Mouse (Mus musculus): ENCODE data around the gene Gsto2. TPM values are rescaled to one million over a fixed set of nuclear protein-coding genes. Genes with fewer than 3 reads are reported as not detected.

Gsto2 gene
- polyA plus RNA-seq (2014; fragmentation: Illumina TruSeq; extraction: RNeasy Lipid Tissue Mini Kit (QIAGEN cat#74804)), result not detected

DNA sequence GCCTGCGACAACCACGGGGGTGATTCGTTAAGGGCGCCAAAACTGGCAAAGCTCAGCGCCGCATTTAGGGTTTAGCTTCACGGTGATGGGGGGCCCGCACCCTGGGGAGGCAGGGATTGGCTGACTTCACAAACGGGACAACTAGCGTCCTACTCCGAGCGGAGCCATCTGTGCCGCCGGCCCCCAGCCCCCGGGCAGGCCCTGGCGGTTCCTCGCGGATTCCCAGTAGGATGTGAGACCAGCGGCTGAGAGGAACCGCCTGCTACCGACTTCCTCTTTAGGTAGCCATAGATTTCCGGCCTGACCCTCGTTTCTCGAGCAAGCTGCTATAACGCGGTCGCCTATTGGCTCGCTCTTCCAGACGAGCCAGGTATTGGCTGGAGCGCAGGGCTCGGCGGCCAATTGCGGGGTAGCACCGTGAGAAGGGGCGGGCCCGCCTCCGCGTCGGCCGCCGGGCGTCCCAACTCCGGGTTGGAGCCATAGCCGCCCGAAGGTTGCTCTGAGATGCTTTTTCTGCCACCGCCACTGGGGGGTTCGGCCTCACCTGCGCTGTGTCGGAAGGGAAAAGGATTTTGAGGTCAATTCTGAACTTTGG is at the start of gene Gsto2:
Gsto2 (plus strand) TSS at position 182 of the 595 bp plus-strand sequence.

GRCm38 (mm10) chr19:47854796-47855783 is 10.2 kb upstream of the Gsto2 start, which contains the start of gene Gsto1:
TSS of gene Gsto1 (plus strand) at chr19:47854970.

DNA sequence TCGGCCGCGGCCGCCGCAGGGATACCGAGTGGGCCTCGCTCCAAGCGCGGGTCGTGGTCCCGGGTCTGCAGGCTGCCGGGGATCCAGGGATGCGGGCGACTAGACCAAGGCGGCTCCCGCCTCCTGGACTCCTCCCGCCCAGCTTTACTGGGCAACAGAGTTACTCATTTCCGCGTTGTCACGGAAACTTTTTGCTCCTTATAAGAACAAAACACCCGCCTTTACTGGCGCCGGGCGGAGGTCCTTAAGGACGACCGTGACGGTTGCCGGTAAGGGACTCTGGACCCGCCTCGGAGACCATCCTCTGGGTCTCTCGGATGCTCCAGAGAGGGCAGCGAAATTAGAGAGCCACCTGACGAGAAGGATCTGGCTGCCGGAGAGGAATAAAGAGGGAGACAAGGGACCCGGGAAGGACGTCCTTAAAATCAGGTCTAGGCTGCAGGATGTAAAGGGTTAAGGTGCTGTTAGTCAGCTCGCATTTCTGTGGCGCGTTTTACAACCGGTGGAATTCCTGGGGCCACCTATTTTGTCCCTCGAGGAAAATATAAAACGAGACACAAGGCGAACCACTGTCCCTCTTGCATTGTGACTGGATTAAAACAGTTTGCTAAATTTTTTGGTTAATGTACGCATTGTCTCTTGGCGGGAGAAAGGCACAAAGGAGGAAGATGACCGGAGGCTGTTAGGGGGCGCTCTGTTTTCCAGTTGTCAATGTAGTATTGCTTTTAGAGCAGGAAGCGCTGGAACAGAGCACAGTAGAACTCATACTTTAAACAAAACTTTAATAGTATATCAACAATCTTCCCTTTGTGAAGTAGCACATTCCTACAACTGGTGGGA is 54.0 kb downstream of the Gsto2 start, which contains the start of the genes Cfap43 and Itprip:
Cfap43 (minus strand) TSS at position 162 of the 840 bp plus-strand sequence.
Itprip (minus strand) TSS at position 174 of the 840 bp plus-strand sequence.

Other genes with a start within 250 kb of the Gsto2 start
- 0.11 TPM for gene Col17a1, start 173.4 kb upstream of the Gsto2 start, polyA plus RNA-seq (2014; fragmentation: Illumina TruSeq; extraction: RNeasy Lipid Tissue Mini Kit (QIAGEN cat#74804))
- 614 TPM for gene Sfr1, start 133.9 kb upstream of the Gsto2 start, polyA plus RNA-seq (2014; fragmentation: Illumina TruSeq; extraction: RNeasy Lipid Tissue Mini Kit (QIAGEN cat#74804))
- gene Gsto1, start 10.6 kb upstream of the Gsto2 start, polyA plus RNA-seq (2014; fragmentation: Illumina TruSeq; extraction: RNeasy Lipid Tissue Mini Kit (QIAGEN cat#74804)), result 87.7 TPM
- 7.6 TPM for gene Cfap43, start 53.8 kb downstream of the Gsto2 start, polyA plus RNA-seq (2014; fragmentation: Illumina TruSeq; extraction: RNeasy Lipid Tissue Mini Kit (QIAGEN cat#74804))
- 0.54 TPM for gene Itprip, start 53.8 kb downstream of the Gsto2 start, polyA plus RNA-seq (2014; fragmentation: Illumina TruSeq; extraction: RNeasy Lipid Tissue Mini Kit (QIAGEN cat#74804))
- gene Cfap58, start 72.1 kb downstream of the Gsto2 start, polyA plus RNA-seq (2014; fragmentation: Illumina TruSeq; extraction: RNeasy Lipid Tissue Mini Kit (QIAGEN cat#74804)), result 1.1 TPM